Mouse (Mus musculus) heart, embryonic 12.5 days (tissue): ENCODE measurements around the gene Selp. TPM values are rescaled to one million over a fixed set of nuclear protein-coding genes. Genes with fewer than 3 reads are reported as not detected.
A peak's percentile ranks its signal among the peaks of the same experiment; 100 is the strongest.

Experiments used
- ATAC-seq: fragments of 200-750 bp; cut with Nextera tagmentation; 2 replicates; pipeline ENCODE4 v1.8.0; 2017; ENCODE audit warnings: moderate TSS enrichment, moderate library complexity; ENCODE audit not compliant: insufficient number of reproducible peaks, low FRiP score
- H3K27ac ChIP-seq: fragments of 300-500 bp; sonication (generic); 2 replicates; pipeline ENCODE4 v1.5.1; 2016; ENCODE audit warnings: mild to moderate bottlenecking, moderate library complexity; ENCODE audit not compliant: poor library complexity, severe bottlenecking
- H3K27me3 ChIP-seq: fragments of 300-500 bp; sonication (generic); replicated peaks from 2 replicates; pipeline ENCODE4 v1.6.1; 2016; ENCODE audit warnings: mild to moderate bottlenecking, moderate library complexity
- H3K36me3 ChIP-seq: fragments of 300-500 bp; sonication (generic); 2 replicates; pipeline ENCODE4 v1.6.1; 2016; ENCODE audit warnings: mild to moderate bottlenecking, moderate library complexity
- H3K4me1 ChIP-seq: fragments of 300-500 bp; sonication (generic); replicated peaks from 2 replicates; pipeline ENCODE4 v1.6.1; 2016; ENCODE audit warnings: mild to moderate bottlenecking
- H3K4me2 ChIP-seq: fragments of 300-500 bp; sonication (generic); 2 replicates; pipeline ENCODE4 v1.6.1; 2016; ENCODE audit warnings: mild to moderate bottlenecking, moderate library complexity
- H3K4me3 ChIP-seq: fragments of 300-500 bp; sonication (generic); 2 replicates; pipeline ENCODE4 v1.5.1; 2016; ENCODE audit warnings: mild to moderate bottlenecking
- H3K9ac ChIP-seq: fragments of 300-500 bp; sonication (generic); 2 replicates; pipeline ENCODE4 v1.6.1; 2016; ENCODE audit warnings: mild to moderate bottlenecking, moderate library complexity
- H3K9me3 ChIP-seq: fragments of 300-500 bp; sonication (generic); replicated peaks from 2 replicates; pipeline ENCODE4 v1.6.1; 2016; ENCODE audit warnings: mild to moderate bottlenecking, moderate library complexity
- WGBS: fragments of 180-500 bp; shearing (Covaris S2); methylation state at CpG from one replicate; pipeline ENCODE4 v1.1.7; 2016; 5-methylcytosine and 5-hydroxymethylcytosine counted together
- polyA plus RNA-seq: library from polyadenylated mRNA; unstranded; fragments of >200 nt; fragmentation: Nextera tagmentation; extraction: Ambion mirVana; gene quantifications from 2 replicates; pipeline ENCODE4 v1.2.1, GENCODE M21; 2016

Selp gene
- polyA plus RNA-seq, 1 experiment from 2014 or later, result not detected

GRCm38 (mm10) chr1:164149083-164149482, 34.0 kb downstream of the Selp start:
- WGBS, result 92% methylated on average over 7 of the region's 7 CpGs
- no peak overlapping the region for H3K27ac ChIP-seq
- no peak overlapping the region for H3K9ac ChIP-seq
- no peak overlapping the region for H3K4me2 ChIP-seq
- 0 out of 2 replicates have a peak, but pooled peaks have one; percentile 51 for ATAC-seq
- H3K4me3 ChIP-seq, result no peak overlapping the region
- H3K36me3 ChIP-seq, result no peaks in the 10 kb centered on the region
- H3K27me3 ChIP-seq, result no peaks in the 10 kb centered on the region
- no peaks in the 10 kb centered on the region for H3K9me3 ChIP-seq
- H3K4me1 ChIP-seq, result peaks cover 3% of the 10 kb centered on the region; the same call in 1 of the 2 replicates

- Histone ChIP-seq H3K9me3 (no peaks in the 10 kb centered on the region), H3K9ac (no peak within 1 kb of the TSS), H3K4me2 (peak within 1 kb of the TSS; percentile 52), H3K4me3 (0 out of 2 replicates have a peak within 1 kb of the TSS, but pooled peaks have one; percentile 4), H3K27me3 (no peaks in the 10 kb centered on the region), H3K4me1 (peaks cover 3% of the 10 kb centered on the region; the same call in 1 of the 2 replicates), H3K36me3 (no peaks in the 10 kb centered on the region), H3K27ac (no peak within 1 kb of the TSS)
- WGBS, result 9% methylated on average over 16 of the region's 16 CpGs
- peak; percentile 33; the same call in 1 of the 2 replicates for ATAC-seq
Measured at GRCm38 (mm10) chr1:164151387-164152088, 36.5 kb downstream of the Selp start, which contains the start of gene F5. Gene F5, plus strand, starts transcription at chr1:164151838.

- Histone ChIP-seq H3K9me3 (no peaks in the 10 kb centered on the region), H3K36me3 (no peaks in the 10 kb centered on the region), H3K27me3 (no peaks in the 10 kb centered on the region), H3K4me3 (no peak overlapping the region), H3K9ac (no peak overlapping the region), H3K27ac (no peak overlapping the region), H3K4me1 (peaks cover 3% of the 10 kb centered on the region; the same call in 1 of the 2 replicates), H3K4me2 (no peak overlapping the region)
- WGBS, result 86% methylated on average over 5 of the region's 5 CpGs
- no peak for ATAC-seq
Measured at GRCm38 (mm10) chr1:164152836-164153235, 37.8 kb downstream of the Selp start.

GRCm38 (mm10) chr1:164154983-164155382, 39.9 kb downstream of the Selp start:
- H3K27ac ChIP-seq, result no peak overlapping the region
- H3K4me1 ChIP-seq, result peaks cover 3% of the 10 kb centered on the region; the same call in 1 of the 2 replicates
- no peak overlapping the region for H3K4me3 ChIP-seq
- no peaks in the 10 kb centered on the region for H3K27me3 ChIP-seq
- H3K36me3 ChIP-seq, result no peaks in the 10 kb centered on the region
- H3K9me3 ChIP-seq, result no peaks in the 10 kb centered on the region
- WGBS, result 71% methylated on average over 3 of the region's 3 CpGs
- no peak overlapping the region for H3K9ac ChIP-seq
- H3K4me2 ChIP-seq, result no peak overlapping the region
- ATAC-seq, result no peak

- H3K9ac ChIP-seq, result no peak overlapping the region
- H3K9me3 ChIP-seq, result no peaks in the 10 kb centered on the region
- H3K36me3 ChIP-seq, result no peaks in the 10 kb centered on the region
- no peak overlapping the region for H3K27ac ChIP-seq
- H3K4me3 ChIP-seq, result no peak overlapping the region
- no peak overlapping the region for H3K4me2 ChIP-seq
- no peaks in the 10 kb centered on the region for H3K4me1 ChIP-seq
- ATAC-seq, result no peak
- WGBS, result 71% methylated on average over 4 of the region's 4 CpGs
- H3K27me3 ChIP-seq, result no peaks in the 10 kb centered on the region
Measured at GRCm38 (mm10) chr1:164158571-164158970, 43.5 kb downstream of the Selp start.

GRCm38 (mm10) chr1:164159781-164160180, 44.7 kb downstream of the Selp start:
- Histone ChIP-seq H3K9ac (no peak overlapping the region), H3K36me3 (no peaks in the 10 kb centered on the region), H3K27me3 (no peaks in the 10 kb centered on the region), H3K4me3 (no peak overlapping the region), H3K4me2 (no peak overlapping the region), H3K27ac (no peak overlapping the region), H3K9me3 (no peaks in the 10 kb centered on the region), H3K4me1 (no peaks in the 10 kb centered on the region)
- no peak for ATAC-seq
- WGBS, result 87% methylated on average over 2 of the region's 2 CpGs

GRCm38 (mm10) chr1:164162745-164163144, 47.7 kb downstream of the Selp start:
- WGBS, result 72% methylated on average over 5 of the region's 5 CpGs
- ATAC-seq, result no peak

GRCm38 (mm10) chr1:164168818-164169217, 53.8 kb downstream of the Selp start:
- Histone ChIP-seq H3K4me1 (no peaks in the 10 kb centered on the region), H3K9me3 (no peaks in the 10 kb centered on the region), H3K27me3 (no peaks in the 10 kb centered on the region), H3K4me3 (no peak overlapping the region), H3K36me3 (no peaks in the 10 kb centered on the region), H3K4me2 (no peak overlapping the region), H3K9ac (no peak overlapping the region), H3K27ac (no peak overlapping the region)
- ATAC-seq, result no peak
- 72% methylated on average over 4 of the region's 4 CpGs for WGBS

More at GRCm38 (mm10) chr1:164162745-164163144, 47.7 kb downstream of the Selp start:
- no peak overlapping the region for H3K27ac ChIP-seq
- no peaks in the 10 kb centered on the region for H3K36me3 ChIP-seq
- no peaks in the 10 kb centered on the region for H3K27me3 ChIP-seq
- no peak overlapping the region for H3K4me2 ChIP-seq
- H3K4me3 ChIP-seq, result no peak overlapping the region
- H3K4me1 ChIP-seq, result no peaks in the 10 kb centered on the region
- H3K9ac ChIP-seq, result no peak overlapping the region
- no peaks in the 10 kb centered on the region for H3K9me3 ChIP-seq

GRCm38 (mm10) chr1:164170434-164170833, 55.4 kb downstream of the Selp start:
- no peak overlapping the region for H3K4me2 ChIP-seq
- no peak for ATAC-seq
- H3K4me3 ChIP-seq, result no peak overlapping the region
- H3K4me1 ChIP-seq, result no peaks in the 10 kb centered on the region
- H3K36me3 ChIP-seq, result no peaks in the 10 kb centered on the region
- H3K9me3 ChIP-seq, result no peaks in the 10 kb centered on the region
- no peaks in the 10 kb centered on the region for H3K27me3 ChIP-seq
- no peak overlapping the region for H3K27ac ChIP-seq
- H3K9ac ChIP-seq, result no peak overlapping the region
- 47% methylated on average over 2 of the region's 2 CpGs for WGBS

GRCm38 (mm10) chr1:164173145-164173544, 58.1 kb downstream of the Selp start:
- H3K4me1 ChIP-seq, result no peaks in the 10 kb centered on the region
- no peaks in the 10 kb centered on the region for H3K27me3 ChIP-seq
- H3K27ac ChIP-seq, result no peak overlapping the region
- no peak overlapping the region for H3K4me3 ChIP-seq
- H3K36me3 ChIP-seq, result no peaks in the 10 kb centered on the region
- ATAC-seq, result no peak
- H3K9me3 ChIP-seq, result no peaks in the 10 kb centered on the region
- 79% methylated on average over 4 of the region's 4 CpGs for WGBS
- H3K9ac ChIP-seq, result no peak overlapping the region
- no peak overlapping the region for H3K4me2 ChIP-seq

- H3K9me3 ChIP-seq, result no peaks in the 10 kb centered on the region
- H3K4me2 ChIP-seq, result no peak overlapping the region
Measured at GRCm38 (mm10) chr1:164176856-164177255, 61.8 kb downstream of the Selp start.

GRCm38 (mm10) chr1:164178429-164178828, 63.4 kb downstream of the Selp start:
- Histone ChIP-seq H3K4me2 (no peak overlapping the region), H3K36me3 (no peaks in the 10 kb centered on the region), H3K4me1 (no peaks in the 10 kb centered on the region), H3K4me3 (no peak overlapping the region), H3K9me3 (no peaks in the 10 kb centered on the region), H3K27ac (no peak overlapping the region), H3K27me3 (no peaks in the 10 kb centered on the region), H3K9ac (no peak overlapping the region)
- ATAC-seq, result no peak
- 66% methylated on average over 6 of the region's 6 CpGs for WGBS

More at GRCm38 (mm10) chr1:164176856-164177255, 61.8 kb downstream of the Selp start:
- ATAC-seq, result no peak
- H3K4me3 ChIP-seq, result no peak overlapping the region
- no peak overlapping the region for H3K9ac ChIP-seq
- H3K27ac ChIP-seq, result no peak overlapping the region
- H3K36me3 ChIP-seq, result no peaks in the 10 kb centered on the region
- no peaks in the 10 kb centered on the region for H3K27me3 ChIP-seq
- no peaks in the 10 kb centered on the region for H3K4me1 ChIP-seq
